Mouse (Mus musculus) bone marrow, adult 2 months (tissue): ENCODE data around the gene Ica1.

Experiments used
- CTCF ChIP-seq: fragments of 200-500 bp; IDR thresholded peaks from 2 replicates; pipeline ENCODE4 v1.5.1; 2011; ENCODE audit warnings: low read length, control low read depth; ENCODE audit not compliant: control insufficient read depth, insufficient read depth
- POLR2A ChIP-seq: fragments of 200-500 bp; IDR thresholded peaks from 2 replicates; pipeline ENCODE4 v1.6.1; 2011; ENCODE audit warnings: low read depth, mild to moderate bottlenecking, control low read depth, low read length, borderline replicate concordance; ENCODE audit not compliant: control insufficient read depth

DNA sequence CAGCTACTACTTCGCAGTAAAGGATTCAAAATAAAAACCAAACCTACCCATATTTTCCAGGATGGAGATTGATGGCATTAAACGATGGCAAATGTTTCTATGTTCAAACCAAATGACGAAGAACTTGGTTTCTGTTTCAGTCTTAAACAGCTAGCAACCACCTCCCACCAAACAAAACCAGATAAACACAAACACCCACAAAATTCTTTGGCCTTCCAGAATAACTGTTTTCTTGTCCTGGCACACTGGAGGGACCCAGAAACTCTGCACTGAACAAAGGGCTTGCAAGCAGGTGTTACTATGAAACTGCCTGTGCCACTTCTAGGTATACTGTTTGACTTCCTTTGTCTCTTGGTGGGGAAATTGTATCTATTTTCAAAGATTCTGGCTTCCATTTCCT is 43.2 kb downstream of the Ica1 start:
- TF ChIP-seq POLR2A (no peak), CTCF (no peak)
